Mouse (Mus musculus) myocyte (in vitro differentiated cells): ENCODE results near the gene Irgm2.

Source experiments
- CEBPB ChIP-seq: IDR thresholded peaks from 2 replicates; pipeline ENCODE4 v1.6.1; 2011; ENCODE audit warnings: mild to moderate bottlenecking, moderate library complexity; ENCODE audit not compliant: poor library complexity, insufficient read depth, severe bottlenecking
- E2F4 ChIP-seq: IDR thresholded peaks from one replicate; pipeline ENCODE4 v1.6.1; 2011; ENCODE audit warnings: mild to moderate bottlenecking, control low read depth, moderate library complexity; ENCODE audit not compliant: insufficient read depth
- MAX ChIP-seq: IDR thresholded peaks from one replicate; pipeline ENCODE4 v1.6.1; 2011; ENCODE audit warnings: low read depth, mild to moderate bottlenecking, control low read depth
- MYOD1 ChIP-seq, 3 experiments: IDR thresholded peaks; one replicate each; pipeline ENCODE4 v1.6.1; 2011; ENCODE audit warnings: control low read depth in 2 of 3, low read depth in 2 of 3, mild to moderate bottlenecking in 2 of 3, moderate library complexity in 1 of 3; ENCODE audit not compliant: insufficient read length in 2 of 3, control insufficient read depth in 1 of 3
- MYOG ChIP-seq, 3 experiments: IDR thresholded peaks; one replicate each; pipeline ENCODE4 v1.6.1; 2011; ENCODE audit warnings: control low read depth in 2 of 3, low read depth in 2 of 3, mild to moderate bottlenecking in 2 of 3; ENCODE audit not compliant: insufficient read length in 2 of 3, control insufficient read depth in 1 of 3, insufficient read depth in 1 of 3
- POLR2A ChIP-seq: IDR thresholded peaks from one replicate; pipeline ENCODE4 v1.6.1; 2011; ENCODE audit warnings: low read depth, mild to moderate bottlenecking, control low read depth, moderate library complexity; ENCODE audit not compliant: insufficient read length
- POLR2AphosphoS2 ChIP-seq: IDR thresholded peaks from one replicate; pipeline ENCODE4 v1.6.1; 2011; ENCODE audit warnings: low read depth, control low read depth; ENCODE audit not compliant: insufficient read length
- REST ChIP-seq: IDR thresholded peaks from one replicate; pipeline ENCODE4 v1.6.1; 2011; ENCODE audit warnings: mild to moderate bottlenecking, control low read depth, moderate library complexity; ENCODE audit not compliant: insufficient read depth, insufficient read length
- SRF ChIP-seq: IDR thresholded peaks from one replicate; pipeline ENCODE4 v1.6.1; 2011; ENCODE audit warnings: low read depth; ENCODE audit not compliant: control insufficient read depth, insufficient read length
- TCF12 ChIP-seq: IDR thresholded peaks from one replicate; pipeline ENCODE4 v1.6.1; 2011; ENCODE audit warnings: mild to moderate bottlenecking, control low read depth; ENCODE audit not compliant: poor library complexity, insufficient read depth, severe bottlenecking
- TCF3 ChIP-seq: IDR thresholded peaks from one replicate; pipeline ENCODE4 v1.6.1; 2011; ENCODE audit warnings: low read depth, control low read depth; ENCODE audit not compliant: insufficient read length
- USF1 ChIP-seq: IDR thresholded peaks from one replicate; pipeline ENCODE4 v1.6.1; 2011; ENCODE audit warnings: low read depth, mild to moderate bottlenecking, control low read depth, moderate library complexity

DNA sequence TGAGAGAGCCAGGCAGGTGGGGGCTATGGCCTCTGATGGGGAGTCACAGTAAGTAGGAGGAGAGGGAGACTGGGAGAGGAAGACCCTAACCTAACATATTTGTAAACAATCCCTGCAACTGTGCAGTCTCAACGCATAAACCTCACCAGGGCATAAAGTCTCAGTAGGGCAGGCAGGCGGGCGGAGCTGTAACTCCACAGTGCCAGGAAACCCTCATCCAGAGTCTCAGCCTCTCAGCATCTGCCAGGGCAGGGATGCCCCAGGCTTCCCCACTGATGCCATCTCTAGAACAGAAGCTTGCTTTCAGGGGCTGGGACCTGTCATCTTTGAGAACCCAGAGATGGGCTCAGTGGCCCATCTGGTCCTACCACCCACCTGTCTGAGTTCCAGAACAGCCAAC is 62.9 kb downstream of the Irgm2 start:
- TF ChIP-seq TCF3: no peak
- TF ChIP-seq POLR2A: no peak
- no peak for TF ChIP-seq USF1
- TF ChIP-seq POLR2AphosphoS2: no peak
- no peak for TF ChIP-seq MAX
- TF ChIP-seq MYOD1 (IDR thresholded peaks at IDR 0.05; ENCODE audit: control insufficient read depth in 1 of 3, insufficient read length in 2 of 3, low read depth in 2 of 3): no peak
- TF ChIP-seq CEBPB: no peak
- no peak for TF ChIP-seq TCF12
- no peak for TF ChIP-seq E2F4
- TF ChIP-seq MYOG (IDR thresholded peaks at IDR 0.05; ENCODE audit: control insufficient read depth in 1 of 3, insufficient read depth in 1 of 3, insufficient read length in 2 of 3, low read depth in 2 of 3): no peak
- no peak for TF ChIP-seq SRF
- TF ChIP-seq REST: no peak
